Mouse (Mus musculus) myocyte (in vitro differentiated cells): ENCODE measurements around the gene Elovl6.

ENCODE experiments used
- E2F4 ChIP-seq: IDR thresholded peaks from one replicate; pipeline ENCODE4 v1.6.1; 2011; ENCODE audit warnings: mild to moderate bottlenecking, control low read depth, moderate library complexity; ENCODE audit not compliant: insufficient read depth
- MYOD1 ChIP-seq, 3 experiments: IDR thresholded peaks; one replicate each; pipeline ENCODE4 v1.6.1; 2011; ENCODE audit warnings: control low read depth in 2 of 3, low read depth in 2 of 3, mild to moderate bottlenecking in 2 of 3, moderate library complexity in 1 of 3; ENCODE audit not compliant: insufficient read length in 2 of 3, control insufficient read depth in 1 of 3
- POLR2A ChIP-seq: IDR thresholded peaks from one replicate; pipeline ENCODE4 v1.6.1; 2011; ENCODE audit warnings: low read depth, mild to moderate bottlenecking, control low read depth, moderate library complexity; ENCODE audit not compliant: insufficient read length
- POLR2AphosphoS2 ChIP-seq: IDR thresholded peaks from one replicate; pipeline ENCODE4 v1.6.1; 2011; ENCODE audit warnings: low read depth, control low read depth; ENCODE audit not compliant: insufficient read length
- TCF12 ChIP-seq: IDR thresholded peaks from one replicate; pipeline ENCODE4 v1.6.1; 2011; ENCODE audit warnings: mild to moderate bottlenecking, control low read depth; ENCODE audit not compliant: poor library complexity, insufficient read depth, severe bottlenecking
- USF1 ChIP-seq: IDR thresholded peaks from one replicate; pipeline ENCODE4 v1.6.1; 2011; ENCODE audit warnings: low read depth, mild to moderate bottlenecking, control low read depth, moderate library complexity

DNA sequence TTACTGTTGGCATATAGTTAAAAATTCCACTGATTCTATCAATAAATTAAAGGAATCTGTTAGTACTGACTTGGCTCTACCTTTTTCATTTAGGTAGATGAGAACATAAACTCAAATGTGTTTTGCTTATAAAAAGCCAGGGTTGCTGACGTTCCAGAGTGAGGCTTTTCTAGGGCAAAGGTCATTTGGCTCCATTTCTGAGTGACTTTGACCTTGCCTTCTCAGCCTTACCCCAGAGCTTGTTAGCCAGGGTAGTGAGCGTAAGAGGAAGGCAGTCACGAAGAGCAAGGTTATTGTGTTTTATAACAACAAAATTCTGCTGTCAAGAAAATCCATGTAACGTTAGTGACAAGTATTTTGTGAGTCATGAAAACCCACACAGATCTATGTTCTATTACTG, 50.3 kb downstream of the Elovl6 start:
- TF ChIP-seq POLR2A = no peak
- no peak for TF ChIP-seq E2F4
- TF ChIP-seq MYOD1 (IDR thresholded peaks at IDR 0.05; ENCODE audit: control insufficient read depth in 1 of 3, insufficient read length in 2 of 3, low read depth in 2 of 3) = no peak
- no peak for TF ChIP-seq USF1
- TF ChIP-seq TCF12 = no peak
- TF ChIP-seq POLR2AphosphoS2 = no peak
